Mouse (Mus musculus) MEL (cell line): ENCODE measurements around the gene Amer2. TPM values are rescaled to one million over a fixed set of nuclear protein-coding genes. Genes with fewer than 3 reads are reported as not detected.

ENCODE experiments used
- DNase-seq: peaks from one replicate; pipeline ENCODE4 v3.0.0; 2011; ENCODE audit warnings: low read depth, low spot score
- H3K27ac ChIP-seq: 2 replicates; pipeline ENCODE4 v1.5.1; 2012; ENCODE audit warnings: low read depth, mild to moderate bottlenecking, control low read depth, low read length, moderate library complexity; ENCODE audit not compliant: control insufficient read depth
- H3K27me3 ChIP-seq, 2 experiments: fragments of 150-350 bp in 1 of 2; sonication (generic) in 1 of 2; 2 replicates each; pipeline ENCODE4 v1.6.1; 2012; ENCODE audit warnings: low read length in 2 of 2, mild to moderate bottlenecking in 2 of 2, improper control_type of control experiment in 1 of 2, moderate library complexity in 1 of 2; ENCODE audit not compliant: insufficient read depth in 2 of 2, control insufficient read depth in 1 of 2
- H3K36me3 ChIP-seq, 2 experiments: 2 replicates each; pipeline ENCODE4 v1.6.1; 2012 to 2014; ENCODE audit warnings: low read length in 2 of 2, improper control_type of control experiment in 1 of 2, inconsistent platforms in 1 of 2, mild to moderate bottlenecking in 1 of 2; ENCODE audit not compliant: insufficient read depth in 2 of 2, control insufficient read depth in 1 of 2
- H3K4me1 ChIP-seq, 2 experiments: fragments of 150-350 bp in 1 of 2; sonication (generic) in 1 of 2; 2 replicates each; pipeline ENCODE4 v1.6.1; 2012; ENCODE audit warnings: low read length in 2 of 2, improper control_type of control experiment in 1 of 2, mild to moderate bottlenecking in 1 of 2; ENCODE audit not compliant: insufficient read depth in 2 of 2, control insufficient read depth in 1 of 2
- H3K4me3 ChIP-seq, 2 experiments: fragments of 150-350 bp in 1 of 2; sonication (generic) in 1 of 2; 2 replicates each; pipeline ENCODE4 v1.5.1; 2012; ENCODE audit warnings: low read depth in 2 of 2, low read length in 2 of 2, mild to moderate bottlenecking in 2 of 2, moderate library complexity in 2 of 2, control low read depth in 1 of 2, improper control_type of control experiment in 1 of 2; ENCODE audit not compliant: control insufficient read depth in 1 of 2, insufficient read depth in 1 of 2
- H3K79me2 ChIP-seq: 2 replicates; pipeline ENCODE4 v1.6.1; 2012; ENCODE audit warnings: mild to moderate bottlenecking, low read length, moderate library complexity; ENCODE audit not compliant: control insufficient read depth, poor library complexity, insufficient read depth
- H3K9ac ChIP-seq: 2 replicates; pipeline ENCODE4 v1.6.1; 2012; ENCODE audit warnings: low read depth, mild to moderate bottlenecking, control low read depth, low read length, moderate library complexity; ENCODE audit not compliant: control insufficient read depth, poor library complexity, severe bottlenecking
- H3K9me3 ChIP-seq: fragments of 150-350 bp; sonication (generic); replicated peaks from 2 replicates; pipeline ENCODE4 v1.6.1; 2012; ENCODE audit warnings: mild to moderate bottlenecking, low read length, improper control_type of control experiment, moderate library complexity; ENCODE audit not compliant: insufficient read depth
- BHLHE40 ChIP-seq: IDR thresholded peaks from 2 replicates; pipeline ENCODE4 v1.6.1; 2012; ENCODE audit warnings: low read depth, mild to moderate bottlenecking, inconsistent platforms, low read length, improper control_type of control experiment, borderline replicate concordance
- CTCF ChIP-seq, 3 experiments: IDR thresholded peaks in 2 of 3; conservative IDR thresholded peaks in 1 of 3; 2 replicates each; pipeline ENCODE4 v1.5.1; 2011 to 2012; ENCODE audit warnings: low read length in 3 of 3, low read depth in 2 of 3, mild to moderate bottlenecking in 2 of 3, improper control_type of control experiment in 1 of 3, inconsistent platforms in 1 of 3, mixed read lengths in 1 of 3, moderate library complexity in 1 of 3; ENCODE audit not compliant: control insufficient read depth in 1 of 3, insufficient read depth in 1 of 3, poor library complexity in 1 of 3, severe bottlenecking in 1 of 3
- ELF1 ChIP-seq: IDR thresholded peaks from 2 replicates; pipeline ENCODE4 v1.6.1; 2014; ENCODE audit warnings: low read depth, mild to moderate bottlenecking, inconsistent platforms, low read length, improper control_type of control experiment, moderate library complexity
- ETS1 ChIP-seq: IDR thresholded peaks from 2 replicates; pipeline ENCODE4 v1.6.1; 2012; ENCODE audit warnings: low read depth, mild to moderate bottlenecking, inconsistent platforms, low read length, improper control_type of control experiment, moderate library complexity
- GABPA ChIP-seq: IDR thresholded peaks from 2 replicates; pipeline ENCODE4 v1.6.1; 2012; ENCODE audit warnings: low read depth, mild to moderate bottlenecking, inconsistent platforms, low read length, improper control_type of control experiment, moderate library complexity
- HCFC1 ChIP-seq: IDR thresholded peaks from 2 replicates; pipeline ENCODE4 v1.6.1; 2012; ENCODE audit warnings: low read depth, mild to moderate bottlenecking, inconsistent platforms, low read length, improper control_type of control experiment, moderate library complexity
- MAFK ChIP-seq: IDR thresholded peaks from 2 replicates; pipeline ENCODE4 v1.6.1; 2011; ENCODE audit warnings: low read depth, mild to moderate bottlenecking, low read length, improper control_type of control experiment, borderline replicate concordance
- MAX ChIP-seq: IDR thresholded peaks from 2 replicates; pipeline ENCODE4 v1.6.1; 2011; ENCODE audit warnings: low read length, improper control_type of control experiment
- MYB ChIP-seq: IDR thresholded peaks from 2 replicates; pipeline ENCODE4 v1.6.1; 2011; ENCODE audit warnings: mild to moderate bottlenecking, low read depth, low read length, improper control_type of control experiment
- POLR2AphosphoS2 ChIP-seq: IDR thresholded peaks from 2 replicates; pipeline ENCODE4 v1.6.1; 2011; ENCODE audit warnings: low read length, improper control_type of control experiment
- POLR2AphosphoS5 ChIP-seq: IDR thresholded peaks from 2 replicates; pipeline ENCODE4 v1.6.1; 2012; ENCODE audit warnings: low read depth, borderline replicate concordance, mild to moderate bottlenecking, inconsistent platforms, low read length, moderate library complexity, mixed read lengths
- SIN3A ChIP-seq: IDR thresholded peaks from 2 replicates; pipeline ENCODE4 v1.6.1; 2012; ENCODE audit warnings: low read length, improper control_type of control experiment, inconsistent platforms
- SMC3 ChIP-seq: IDR thresholded peaks from 2 replicates; pipeline ENCODE4 v1.6.1; 2011; ENCODE audit warnings: low read depth, low read length, improper control_type of control experiment
- TBP ChIP-seq: IDR thresholded peaks from 2 replicates; pipeline ENCODE4 v1.8.0; 2011; ENCODE audit warnings: low read depth, low read length, improper control_type of control experiment
- TCF12 ChIP-seq: IDR thresholded peaks from 2 replicates; pipeline ENCODE4 v1.6.1; 2014; ENCODE audit warnings: low read depth, mild to moderate bottlenecking, inconsistent platforms, low read length, improper control_type of control experiment, moderate library complexity
- USF1 ChIP-seq: IDR thresholded peaks from 2 replicates; pipeline ENCODE4 v1.6.1; 2014; ENCODE audit warnings: low read depth, mild to moderate bottlenecking, inconsistent platforms, low read length, improper control_type of control experiment, moderate library complexity
- ZKSCAN1 ChIP-seq: IDR thresholded peaks from 2 replicates; pipeline ENCODE4 v1.6.1; 2012; ENCODE audit warnings: low read depth, mild to moderate bottlenecking, inconsistent platforms, low read length, improper control_type of control experiment, moderate library complexity
- ZMIZ1 ChIP-seq: IDR thresholded peaks from 2 replicates; pipeline ENCODE4 v1.6.1; 2012; ENCODE audit warnings: low read depth, mild to moderate bottlenecking, inconsistent platforms, low read length, improper control_type of control experiment, moderate library complexity
- ZNF384 ChIP-seq: IDR thresholded peaks from 2 replicates; pipeline ENCODE4 v1.6.1; 2012; ENCODE audit warnings: low read depth, mild to moderate bottlenecking, inconsistent platforms, low read length, improper control_type of control experiment
- polyA plus RNA-seq, 2 experiments: library from polyadenylated mRNA; stranded (reverse) in 1 of 2; unstranded in 1 of 2; fragments of >175 nt in 1 of 2; fragments of >200 nt in 1 of 2; gene quantifications; 2 replicates each; pipeline versions ENCODE4 v1.2.1 to v1.2.4; 2012; ENCODE audit warnings: low replicate concordance in 2 of 2, low read depth in 1 of 2; ENCODE audit not compliant: insufficient read length in 2 of 2, insufficient read depth in 1 of 2, missing spikeins in 1 of 2
- total RNA-seq: library from RNA; depleted of rRNA; stranded (reverse); fragments of 300-350 nt; gene quantifications from 2 replicates; pipeline ENCODE4 v1.2.3, GENCODE M21; 2012

The Amer2 gene
- total and polyA plus RNA-seq, 3 experiments, result 0.01 TPM; not detected in 2

DNA sequence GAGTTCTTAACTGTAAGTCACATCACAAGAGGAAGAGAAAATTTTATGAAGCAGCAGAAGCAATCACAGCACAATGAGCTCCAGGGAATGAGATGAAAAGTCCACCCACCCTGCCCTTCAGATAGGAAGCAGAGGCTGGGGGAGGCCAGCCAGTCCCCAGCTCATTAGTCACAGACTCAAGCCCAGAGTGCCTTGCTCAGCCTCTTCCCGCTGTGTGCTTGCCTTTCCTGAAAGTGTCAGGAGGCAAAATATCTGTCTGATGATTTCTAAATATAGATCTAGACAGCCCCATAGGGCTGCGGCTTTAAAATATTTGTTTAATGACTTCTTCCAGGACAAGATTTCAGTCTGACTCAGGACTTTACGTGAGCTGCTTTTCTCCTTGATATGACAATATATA is 54.8 kb downstream of the Amer2 start:
- no peak for DNase-seq
- Histone ChIP-seq H3K4me3 (no peak overlapping the region), H3K9me3 (no peaks in the 10 kb centered on the region), H3K27ac (no peak overlapping the region), H3K9ac (no peak overlapping the region), H3K27me3 (no peaks in the 10 kb centered on the region), H3K79me2 (no peaks in the 10 kb centered on the region), H3K4me1 (no peaks in the 10 kb centered on the region), H3K36me3 (no peaks in the 10 kb centered on the region)
- TF ChIP-seq SMC3 (no peak), USF1 (no peak), POLR2AphosphoS2 (no peak), GABPA (no peak), MAX (no peak), ZMIZ1 (no peak), MAFK (no peak), BHLHE40 (no peak), ZKSCAN1 (no peak), ETS1 (no peak), SIN3A (no peak), ZNF384 (no peak), MYB (no peak)

GRCm38 (mm10) chr14:60429513-60429912 is 56.5 kb downstream of the Amer2 start:
- Histone ChIP-seq H3K27me3 (no peaks in the 10 kb centered on the region), H3K4me3 (no peak overlapping the region), H3K36me3 (no peaks in the 10 kb centered on the region), H3K9ac (no peak overlapping the region), H3K4me1 (no peaks in the 10 kb centered on the region), H3K9me3 (no peaks in the 10 kb centered on the region)
- no peak for DNase-seq
- no peak for TF ChIP-seq CTCF (IDR thresholded peaks at IDR 0.05 in 2 of 3, conservative IDR thresholded peaks at IDR 0.05 in 1 of 3; ENCODE audit: control insufficient read depth in 1 of 3, insufficient read depth in 1 of 3, low read depth in 2 of 3, low read length in 3 of 3, poor library complexity in 1 of 3, severe bottlenecking in 1 of 3)
- no peak for TF ChIP-seq BHLHE40
- TF ChIP-seq ELF1, result no peak
- TF ChIP-seq HCFC1, result no peak
- no peak for TF ChIP-seq POLR2AphosphoS5
- no peak for TF ChIP-seq TCF12
- no peak for TF ChIP-seq TBP
- TF ChIP-seq, all 39 proteins: peak for 0
- no peak overlapping the region for H3K27ac ChIP-seq
- no peaks in the 10 kb centered on the region for H3K79me2 ChIP-seq
